Mouse (Mus musculus) kidney, adult 2 months (tissue): ENCODE measurements around the gene Taf8. TPM values are rescaled to one million over a fixed set of nuclear protein-coding genes. Genes with fewer than 3 reads are reported as not detected.
A peak's percentile ranks its signal among the peaks of the same experiment; 100 is the strongest.
"Not testable (repeated sequence)": the region's sequence is repeated elsewhere in the genome, so short reads cannot be mapped to it uniquely, and the experiment has no call there.

Source experiments
- DNase-seq: peaks from one replicate; pipeline ENCODE4 v3.0.0; 2021
- H3K27ac ChIP-seq: fragments of 200-500 bp; 2 replicates; pipeline ENCODE4 v1.5.1; 2012; ENCODE audit warnings: low read depth, low read length, control low read depth, inconsistent platforms; ENCODE audit not compliant: insufficient read depth
- H3K27me3 ChIP-seq: fragments of 200-500 bp; replicated peaks from 2 replicates; pipeline ENCODE4 v1.6.1; 2012; ENCODE audit warnings: mild to moderate bottlenecking, moderate library complexity, low read length, inconsistent platforms; ENCODE audit not compliant: control insufficient read depth, insufficient read depth
- H3K36me3 ChIP-seq: fragments of 200-500 bp; 2 replicates; pipeline ENCODE4 v1.6.1; 2012; ENCODE audit warnings: mild to moderate bottlenecking, moderate library complexity, low read length, inconsistent platforms; ENCODE audit not compliant: control insufficient read depth, insufficient read depth
- H3K4me1 ChIP-seq: fragments of 200-500 bp; 2 replicates; pipeline ENCODE4 v1.6.1; 2011; ENCODE audit warnings: low read length; ENCODE audit not compliant: control insufficient read depth, insufficient read depth
- H3K4me3 ChIP-seq: fragments of 200-500 bp; 2 replicates; pipeline ENCODE4 v1.5.1; 2011; ENCODE audit warnings: mild to moderate bottlenecking, low read depth, low read length, control low read depth; ENCODE audit not compliant: insufficient read depth
- CTCF ChIP-seq: fragments of 200-500 bp; conservative IDR thresholded peaks from 2 replicates; pipeline ENCODE4 v1.5.1; 2011; ENCODE audit warnings: low read depth, mild to moderate bottlenecking, control low read depth, low read length, moderate library complexity, mixed read lengths; ENCODE audit not compliant: insufficient read depth, insufficient read length
- POLR2A ChIP-seq: fragments of 200-500 bp; IDR thresholded peaks from one replicate; pipeline ENCODE4 v1.6.1; 2011; ENCODE audit warnings: low read depth, low read length, control low read depth
- WGBS: fragments of 180-500 bp; shearing (Covaris S2); methylation state at CpG from one replicate; pipeline ENCODE4 v1.1.7; 2018; 5-methylcytosine and 5-hydroxymethylcytosine counted together
- polyA plus RNA-seq: library from polyadenylated mRNA; depleted of rRNA; stranded (reverse); fragments of >200 nt; gene quantifications from 2 replicates; pipeline ENCODE4 v1.2.3, GENCODE M21; 2012

Gene Taf8
- polyA plus RNA-seq, 1 experiment, result 22.9 TPM

DNA sequence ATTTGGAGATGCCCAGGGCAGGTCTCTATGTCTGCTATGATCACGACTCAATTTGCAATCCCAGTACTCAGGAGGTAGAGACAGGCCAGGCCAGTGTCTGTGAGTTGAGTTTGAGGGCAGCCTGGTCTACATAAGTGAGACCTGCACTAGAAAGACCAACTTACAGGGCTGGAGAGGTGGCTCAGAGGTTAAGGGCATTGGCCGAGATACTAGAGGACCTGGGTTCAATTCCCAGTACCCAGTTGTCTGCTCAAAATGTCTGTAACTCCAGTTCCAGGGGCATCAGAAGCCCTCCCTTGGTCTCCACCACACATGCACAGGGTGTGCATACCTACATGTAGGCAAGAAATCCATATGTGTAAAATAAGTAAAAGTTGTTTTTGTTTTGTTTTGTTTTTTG lies 5.4 kb upstream of the Taf8 start:
- Histone ChIP-seq H3K27me3 (no peaks in the 10 kb centered on the region), H3K36me3 (no peaks in the 10 kb centered on the region), H3K4me3 (no peak overlapping the region), H3K4me1 (peaks cover 25% of the 10 kb centered on the region; the same call in 1 of the 2 replicates), H3K27ac (peak overlapping the region; percentile 86)
- no peak for TF ChIP-seq CTCF
- TF ChIP-seq POLR2A, result no peak
- no peak for DNase-seq
- 67% methylated on average over 2 of the region's 2 CpGs for WGBS

DNA sequence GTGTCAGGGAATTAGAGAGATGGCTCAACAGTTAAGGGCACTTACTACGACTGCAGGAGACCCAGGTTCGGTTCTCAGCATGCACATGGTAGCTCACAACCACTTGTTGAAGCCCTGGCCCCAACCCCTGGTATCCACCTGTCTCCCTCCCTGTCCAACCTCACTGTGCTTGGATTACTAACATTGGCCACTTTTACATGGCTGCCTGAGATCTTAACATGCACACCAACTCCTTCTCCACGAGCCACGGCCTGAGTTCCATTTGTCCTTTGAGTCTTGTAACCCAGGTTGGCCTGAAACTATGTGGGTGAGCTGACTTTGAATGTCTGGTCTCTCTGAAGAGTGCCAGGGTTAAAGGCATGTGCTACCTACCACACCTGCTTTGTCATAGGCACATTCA lies 4.6 kb upstream of the Taf8 start:
- 91% methylated on average over 4 of the region's 4 CpGs for WGBS
- peak overlapping the region; percentile 2; the same call in 1 of the 2 replicates for H3K27ac ChIP-seq
- TF ChIP-seq CTCF (no peak), POLR2A (no peak)
- H3K36me3 ChIP-seq, result no peaks in the 10 kb centered on the region
- no peaks in the 10 kb centered on the region for H3K27me3 ChIP-seq
- DNase-seq, result no peak
- peaks cover 19% of the 10 kb centered on the region; the same call in 1 of the 2 replicates for H3K4me1 ChIP-seq
- H3K4me3 ChIP-seq, result no peak overlapping the region

DNA sequence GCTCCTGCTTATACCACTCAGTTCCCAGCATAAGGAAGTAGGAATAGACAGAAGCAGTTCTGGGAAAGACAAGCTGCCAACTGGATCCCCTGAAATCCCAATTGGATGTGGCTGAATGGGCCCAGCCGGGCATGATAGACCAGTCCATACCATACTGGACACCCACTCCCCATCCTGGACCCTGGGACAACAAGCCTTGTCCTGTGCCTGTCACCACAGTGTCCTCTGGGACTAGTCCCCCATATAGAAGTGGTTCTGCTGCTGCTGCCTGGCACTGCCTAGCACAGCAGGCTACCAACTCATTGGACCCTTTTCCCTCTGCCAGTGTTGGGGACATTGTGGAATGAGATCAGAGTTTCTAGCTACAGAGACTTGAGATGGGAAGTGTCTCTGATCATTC lies 4.0 kb upstream of the Taf8 start:
- Histone ChIP-seq H3K4me3 (peak overlapping the region; percentile 8; the same call in 1 of the 2 replicates), H3K27ac (0 out of 2 replicates have a peak overlapping the region, but pooled peaks have one; percentile 15), H3K36me3 (no peaks in the 10 kb centered on the region), H3K27me3 (no peaks in the 10 kb centered on the region), H3K4me1 (peaks cover 16% of the 10 kb centered on the region; the same call in 1 of the 2 replicates)
- DNase-seq, result no peak
- TF ChIP-seq CTCF, result no peak
- TF ChIP-seq POLR2A, result no peak
- 78% methylated on average over 1 of the region's 1 CpGs for WGBS

DNA sequence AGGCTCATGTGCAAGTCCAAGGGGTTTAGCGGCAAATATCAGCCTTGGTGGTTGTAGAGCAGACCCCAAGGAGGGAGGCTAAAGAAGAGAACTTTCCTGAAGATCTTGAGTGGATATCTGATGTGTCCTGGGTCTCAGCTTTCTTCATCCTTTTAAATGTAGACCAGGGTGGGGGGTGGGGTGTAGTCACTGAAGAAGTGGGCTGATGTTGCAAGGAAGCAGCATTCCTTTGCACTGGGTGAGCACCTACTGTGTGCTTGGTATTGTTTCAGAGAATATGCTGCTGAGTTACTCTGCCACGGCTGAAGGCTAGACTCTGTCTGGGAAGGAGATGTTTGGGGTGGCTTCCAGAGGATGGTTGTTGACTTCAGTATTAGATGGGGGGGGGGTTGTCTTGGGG lies 3.5 kb upstream of the Taf8 start:
- H3K27ac ChIP-seq, result peak overlapping the region; percentile 82
- no peaks in the 10 kb centered on the region for H3K27me3 ChIP-seq
- WGBS, result 57% methylated on average over 2 of the region's 2 CpGs
- DNase-seq, result no peak
- H3K36me3 ChIP-seq, result no peaks in the 10 kb centered on the region
- H3K4me3 ChIP-seq, result peak overlapping the region; percentile 59
- H3K4me1 ChIP-seq, result peaks cover 13% of the 10 kb centered on the region; the same call in 1 of the 2 replicates
- no peak for TF ChIP-seq CTCF
- no peak for TF ChIP-seq POLR2A

DNA sequence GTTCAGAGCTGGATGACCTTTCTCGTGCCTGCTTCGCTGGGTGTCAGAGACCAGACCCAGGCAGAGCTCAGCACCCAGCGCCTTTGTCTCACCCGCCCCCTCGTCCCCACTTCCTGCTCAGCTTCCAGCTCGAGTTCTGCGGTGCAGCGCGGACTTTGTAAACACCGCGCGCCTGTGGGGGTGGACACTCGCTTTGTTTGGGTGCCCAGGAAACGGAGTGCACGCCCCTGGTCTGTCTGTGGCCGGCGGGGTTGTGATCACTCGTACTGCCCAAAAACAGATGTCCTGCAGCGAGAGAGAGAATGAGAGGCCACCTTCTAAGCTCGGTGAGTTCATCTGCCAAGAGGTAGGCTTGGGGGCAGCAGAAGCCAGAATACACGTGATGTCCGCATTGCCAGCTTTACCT lies 2.9 kb upstream of the Taf8 start, which contains the start of gene Ccnd3:
Gene Ccnd3, plus strand, starts transcription at position 111 of the 406 bp plus-strand sequence.
- no peaks in the 10 kb centered on the region for H3K36me3 ChIP-seq
- H3K4me3 ChIP-seq, result peak within 1 kb of the TSS; percentile 59
- peak; percentile 86 for DNase-seq
- TF ChIP-seq CTCF (no peak), POLR2A (peak; percentile 39)
- H3K27me3 ChIP-seq, result no peaks in the 10 kb centered on the region
- peak within 1 kb of the TSS; percentile 82 for H3K27ac ChIP-seq
- under 1% methylated on average over 22 of the region's 22 CpGs for WGBS
- H3K4me1 ChIP-seq, result peaks cover 13% of the 10 kb centered on the region; the same call in 1 of the 2 replicates

DNA sequence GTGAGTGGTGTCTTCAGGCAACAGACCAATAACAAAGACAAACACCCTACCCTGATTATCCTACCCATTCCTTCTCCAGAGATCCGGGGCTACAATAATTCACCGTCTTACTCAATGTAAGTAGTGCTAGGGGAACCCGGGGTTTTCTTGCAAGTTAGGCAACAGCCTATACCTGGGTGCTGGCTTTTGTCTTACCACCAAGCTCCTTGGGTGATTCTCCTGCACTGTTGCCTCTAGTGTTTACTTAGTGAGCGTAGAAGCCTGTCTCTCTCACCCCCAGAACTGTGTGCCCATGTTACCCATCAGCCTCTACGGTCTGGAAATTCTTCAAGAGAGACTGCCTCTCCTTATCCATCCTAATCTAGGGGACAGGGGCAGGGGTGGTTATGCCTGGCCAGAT lies 2.1 kb upstream of the Taf8 start:
- 0 out of 2 replicates have a peak, but pooled peaks cover under 1% of the 10 kb centered on the region for H3K36me3 ChIP-seq
- WGBS, result 70% methylated on average over 5 of the region's 5 CpGs
- DNase-seq, result no peak
- peaks cover 13% of the 10 kb centered on the region; the same call in 1 of the 2 replicates for H3K4me1 ChIP-seq
- no peak overlapping the region; the same call in 1 of the 2 replicates for H3K27ac ChIP-seq
- no peaks in the 10 kb centered on the region for H3K27me3 ChIP-seq
- H3K4me3 ChIP-seq, result no peak overlapping the region
- TF ChIP-seq POLR2A (no peak), CTCF (no peak)

DNA sequence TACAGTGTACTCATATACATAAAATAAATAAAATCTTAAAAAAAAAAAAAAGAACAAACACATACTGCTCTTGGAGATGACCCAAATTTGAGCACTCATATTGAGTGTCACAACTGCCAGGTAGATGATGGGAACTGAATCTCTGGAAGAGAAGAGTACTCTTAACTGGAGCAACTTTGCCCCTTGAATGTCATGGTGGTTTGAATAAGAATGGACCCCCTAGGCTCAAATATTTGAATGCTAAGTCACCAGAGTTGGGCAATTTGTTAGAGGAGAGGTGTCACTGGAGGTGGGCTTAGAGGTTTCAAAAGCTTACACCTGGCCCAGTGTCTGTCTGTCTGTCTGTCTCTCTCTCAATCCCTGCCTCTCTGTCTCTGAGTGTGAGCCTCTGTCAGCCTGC lies 1.6 kb upstream of the Taf8 start:
- H3K4me3 ChIP-seq, result no peak overlapping the region
- peaks cover 13% of the 10 kb centered on the region; the same call in 1 of the 2 replicates for H3K4me1 ChIP-seq
- no peak for DNase-seq
- 0 out of 2 replicates have a peak, but pooled peaks cover 4% of the 10 kb centered on the region for H3K36me3 ChIP-seq
- H3K27ac ChIP-seq, result no peak overlapping the region
- H3K27me3 ChIP-seq, result no peaks in the 10 kb centered on the region
- no peak for TF ChIP-seq POLR2A
- no peak for TF ChIP-seq CTCF

DNA sequence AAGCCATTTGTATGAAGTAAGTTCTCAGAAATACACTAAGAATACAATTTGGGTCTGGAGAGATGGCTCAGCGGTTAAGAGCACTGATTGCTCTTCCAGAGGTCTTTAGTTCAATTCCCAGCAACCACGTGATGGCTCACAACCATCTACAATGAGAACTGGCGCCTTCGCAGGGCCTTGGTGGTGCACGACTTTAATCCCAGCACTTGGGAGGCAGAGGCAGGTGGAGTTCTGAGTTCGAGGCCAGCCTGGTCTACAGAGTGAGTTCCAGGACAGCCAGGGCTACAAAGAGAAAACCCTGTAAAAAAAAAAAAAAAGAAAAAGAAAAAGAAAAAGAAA lies 584 bp upstream of the Taf8 start:
- not testable (repeated sequence) for H3K4me3 ChIP-seq

More for the DNA sequence above, 584 bp upstream of the Taf8 start:
- H3K36me3 ChIP-seq, H3K27ac ChIP-seq, DNase-seq, H3K27me3 ChIP-seq: not testable (repeated sequence)
- H3K4me1 ChIP-seq, result peaks cover 12% of the 10 kb centered on the region; the same call in 1 of the 2 replicates
- WGBS, result 74% methylated on average over 6 of the region's 6 CpGs
